Mouse (Mus musculus) cerebellum, postnatal 36 days (tissue): Measurements from ENCODE around the gene Ypel2.
A peak's percentile ranks its signal among the peaks of the same experiment; 100 is the strongest.

ENCODE experiments used
- DNase-seq, 2 experiments: peaks; one replicate each; pipeline ENCODE4 v3.0.0; 2021 to 2022; ENCODE audit warnings: mixed read lengths in 2 of 2

Ypel2 gene

GRCm38 (mm10) chr11:86994791-86995624 lies 1.5 kb upstream of the Ypel2 start:
- no peak for DNase-seq

GRCm38 (mm10) chr11:86994330-86994729 lies 823 bp upstream of the Ypel2 start:
- no peak for DNase-seq

GRCm38 (mm10) chr11:86992461-86992988 lies 982 bp downstream of the Ypel2 start:
- no peak for DNase-seq

GRCm38 (mm10) chr11:86991241-86991640 lies 2.3 kb downstream of the Ypel2 start:
- DNase-seq: no peak

- DNase-seq: no peak
Observed at GRCm38 (mm10) chr11:86990309-86990708, 3.2 kb downstream of the Ypel2 start.

GRCm38 (mm10) chr11:86984990-86985389 lies 8.5 kb downstream of the Ypel2 start:
- DNase-seq: peak; percentile 47

- DNase-seq: no peak
Observed at GRCm38 (mm10) chr11:86983056-86983455, 10.5 kb downstream of the Ypel2 start.

GRCm38 (mm10) chr11:86981229-86981791 lies 12.2 kb downstream of the Ypel2 start:
- no peak for DNase-seq

GRCm38 (mm10) chr11:86980526-86980925 lies 13.0 kb downstream of the Ypel2 start:
- DNase-seq: no peak

GRCm38 (mm10) chr11:86979799-86980198 lies 13.7 kb downstream of the Ypel2 start:
- no peak for DNase-seq

- DNase-seq: no peak
Observed at GRCm38 (mm10) chr11:86977242-86977641, 16.3 kb downstream of the Ypel2 start.

GRCm38 (mm10) chr11:86974401-86974800 lies 19.1 kb downstream of the Ypel2 start:
- DNase-seq: no peak

- no peak for DNase-seq
Observed at GRCm38 (mm10) chr11:86973255-86973654, 20.3 kb downstream of the Ypel2 start.

- DNase-seq: no peak
Observed at GRCm38 (mm10) chr11:86971057-86971753, 22.3 kb downstream of the Ypel2 start.

- no peak for DNase-seq
Observed at GRCm38 (mm10) chr11:86969041-86969821, 24.3 kb downstream of the Ypel2 start.

GRCm38 (mm10) chr11:86967506-86967905 lies 26.0 kb downstream of the Ypel2 start:
- no peak for DNase-seq

- no peak for DNase-seq
Observed at GRCm38 (mm10) chr11:86966696-86967095, 26.8 kb downstream of the Ypel2 start.

- DNase-seq: no peak
Observed at GRCm38 (mm10) chr11:86965079-86965478, 28.4 kb downstream of the Ypel2 start.

GRCm38 (mm10) chr11:86963698-86964097 lies 29.8 kb downstream of the Ypel2 start:
- DNase-seq: no peak

GRCm38 (mm10) chr11:86963027-86963426 lies 30.5 kb downstream of the Ypel2 start:
- DNase-seq: no peak

GRCm38 (mm10) chr11:86962362-86962761 lies 31.1 kb downstream of the Ypel2 start:
- DNase-seq: no peak

GRCm38 (mm10) chr11:86961510-86962303 lies 31.8 kb downstream of the Ypel2 start:
- peak; percentile 60 to 63 for DNase-seq
